Mouse (Mus musculus) CH12.LX (cell line): ENCODE data around the gene Creld2. TPM values are rescaled to one million over a fixed set of nuclear protein-coding genes. Genes with fewer than 3 reads are reported as not detected.
A peak's percentile ranks its signal among the peaks of the same experiment; 100 is the strongest.

ENCODE experiments used
- DNase-seq: peaks from one replicate; pipeline ENCODE4 v3.0.0-alpha.2; 2013; ENCODE audit errors: extremely low read depth
- H3K27ac ChIP-seq: 2 replicates; pipeline ENCODE4 v1.5.1; 2012; ENCODE audit warnings: low read depth, mild to moderate bottlenecking, control low read depth, moderate library complexity; ENCODE audit not compliant: insufficient read depth
- H3K27me3 ChIP-seq: replicated peaks from 2 replicates; pipeline ENCODE3; 2012; ENCODE audit warnings: inconsistent platforms
- H3K36me3 ChIP-seq, 2 experiments: replicated peaks in 1 of 2; 2 replicates each; pipeline versions ENCODE3 to v1.6.1; 2012; ENCODE audit warnings: inconsistent platforms in 1 of 2, low read length in 1 of 2, mild to moderate bottlenecking in 1 of 2, mixed read lengths in 1 of 2, moderate library complexity in 1 of 2; ENCODE audit not compliant: control insufficient read depth in 1 of 2, insufficient read depth in 1 of 2
- H3K4me1 ChIP-seq, 2 experiments: 2 replicates each; pipeline ENCODE4 v1.6.1; 2012; ENCODE audit warnings: inconsistent platforms in 1 of 2, moderate library complexity in 1 of 2; ENCODE audit not compliant: insufficient read depth in 2 of 2, control insufficient read depth in 1 of 2
- H3K4me2 ChIP-seq: 2 replicates; pipeline ENCODE4 v1.6.1; 2012; ENCODE audit warnings: low read depth, mild to moderate bottlenecking, control low read depth; ENCODE audit not compliant: poor library complexity, insufficient read depth, severe bottlenecking
- H3K4me3 ChIP-seq, 3 experiments: fragments of 150-350 bp in 1 of 3; sonication (generic) in 1 of 3; replicated peaks in 1 of 3; 2 replicates each; pipeline versions ENCODE3 to v1.5.1; 2011 to 2012; ENCODE audit warnings: low read depth in 2 of 3, low read length in 2 of 3, mild to moderate bottlenecking in 2 of 3, moderate library complexity in 2 of 3, control low read depth in 1 of 3, improper control_type of control experiment in 1 of 3, inconsistent platforms in 1 of 3, mixed read lengths in 1 of 3; ENCODE audit not compliant: poor library complexity in 1 of 3
- H3K79me2 ChIP-seq: replicated peaks from 2 replicates; pipeline ENCODE4 v1.6.1; 2012; ENCODE audit warnings: mild to moderate bottlenecking, moderate library complexity; ENCODE audit not compliant: control insufficient read depth, poor library complexity, insufficient read depth, severe bottlenecking; ENCODE audit errors: extremely low read depth
- H3K9ac ChIP-seq: 2 replicates; pipeline ENCODE4 v1.6.1; 2012; ENCODE audit warnings: low read depth, mild to moderate bottlenecking, control low read depth, moderate library complexity; ENCODE audit not compliant: insufficient read depth
- H3K9me3 ChIP-seq: replicated peaks from 2 replicates; pipeline ENCODE3; 2012; ENCODE audit warnings: low read length, inconsistent platforms, mixed read lengths
- BHLHE40 ChIP-seq: IDR thresholded peaks from 2 replicates; pipeline ENCODE4 v1.6.1; 2011; ENCODE audit warnings: mild to moderate bottlenecking, low read depth, low read length, improper control_type of control experiment
- CHD2 ChIP-seq: IDR thresholded peaks from 2 replicates; pipeline ENCODE4 v1.6.1; 2011; ENCODE audit warnings: low read length, improper control_type of control experiment
- CTCF ChIP-seq, 2 experiments: IDR thresholded peaks in 1 of 2; conservative IDR thresholded peaks in 1 of 2; 2 replicates each; pipeline ENCODE4 v1.5.1; 2011 to 2012; ENCODE audit warnings: low read depth in 2 of 2, low read length in 2 of 2, improper control_type of control experiment in 1 of 2, inconsistent platforms in 1 of 2, mild to moderate bottlenecking in 1 of 2, moderate library complexity in 1 of 2
- E2F4 ChIP-seq: IDR thresholded peaks from 2 replicates; pipeline ENCODE4 v1.6.1; 2011; ENCODE audit warnings: low read depth, low read length, improper control_type of control experiment; ENCODE audit not compliant: insufficient replicate concordance
- ELF1 ChIP-seq: IDR thresholded peaks from 2 replicates; pipeline ENCODE4 v1.6.1; 2014; ENCODE audit warnings: low read depth, mild to moderate bottlenecking, inconsistent platforms, low read length, improper control_type of control experiment
- EP300 ChIP-seq: IDR thresholded peaks from 2 replicates; pipeline ENCODE4 v1.6.1; 2011; ENCODE audit warnings: low read length, improper control_type of control experiment
- ETS1 ChIP-seq: conservative IDR thresholded peaks from 2 replicates; pipeline ENCODE4 v1.6.1; 2012; ENCODE audit warnings: low read depth, mild to moderate bottlenecking, inconsistent platforms, low read length, improper control_type of control experiment, moderate library complexity
- GABPA ChIP-seq: IDR thresholded peaks from 2 replicates; pipeline ENCODE4 v1.6.1; 2012; ENCODE audit warnings: low read depth, low read length, improper control_type of control experiment, inconsistent platforms; ENCODE audit not compliant: insufficient replicate concordance
- HCFC1 ChIP-seq: IDR thresholded peaks from 2 replicates; pipeline ENCODE4 v1.6.1; 2012; ENCODE audit warnings: low read depth, mild to moderate bottlenecking, inconsistent platforms, low read length, improper control_type of control experiment
- IRF4 ChIP-seq: IDR thresholded peaks from 2 replicates; pipeline ENCODE4 v1.6.1; 2014; ENCODE audit warnings: low read depth, mild to moderate bottlenecking, inconsistent platforms, low read length, improper control_type of control experiment
- JUN ChIP-seq: IDR thresholded peaks from 2 replicates; pipeline ENCODE4 v1.6.1; 2011; ENCODE audit warnings: low read depth, mild to moderate bottlenecking, low read length, improper control_type of control experiment, moderate library complexity; ENCODE audit not compliant: insufficient read depth
- JUND ChIP-seq: conservative IDR thresholded peaks from 2 replicates; pipeline ENCODE4 v1.6.1; 2011; ENCODE audit warnings: low read depth, low read length, improper control_type of control experiment
- KAT2A ChIP-seq: IDR thresholded peaks from 2 replicates; pipeline ENCODE4 v1.6.1; 2012; ENCODE audit warnings: low read length, improper control_type of control experiment, inconsistent platforms; ENCODE audit not compliant: insufficient replicate concordance
- MAFK ChIP-seq: IDR thresholded peaks from 2 replicates; pipeline ENCODE4 v1.6.1; 2011; ENCODE audit warnings: low read length, improper control_type of control experiment; ENCODE audit not compliant: insufficient replicate concordance
- MAX ChIP-seq: IDR thresholded peaks from 2 replicates; pipeline ENCODE4 v1.6.1; 2011; ENCODE audit warnings: low read length, improper control_type of control experiment
- MAZ ChIP-seq: IDR thresholded peaks from 2 replicates; pipeline ENCODE4 v1.6.1; 2012; ENCODE audit warnings: low read depth, mild to moderate bottlenecking, inconsistent platforms, low read length, improper control_type of control experiment, moderate library complexity
- MEF2A ChIP-seq: IDR thresholded peaks from 2 replicates; pipeline ENCODE4 v1.6.1; 2014; ENCODE audit warnings: low read depth, mild to moderate bottlenecking, inconsistent platforms, low read length, improper control_type of control experiment, borderline replicate concordance
- MXI1 ChIP-seq: IDR thresholded peaks from 2 replicates; pipeline ENCODE4 v1.6.1; 2011; ENCODE audit warnings: mild to moderate bottlenecking, low read depth, low read length, improper control_type of control experiment
- MYC ChIP-seq: IDR thresholded peaks from 2 replicates; pipeline ENCODE4 v1.6.1; 2011; ENCODE audit warnings: low read depth, mild to moderate bottlenecking, improper control_type of control experiment, low read length
- NELFE ChIP-seq: IDR thresholded peaks from 2 replicates; pipeline ENCODE4 v1.6.1; 2011; ENCODE audit warnings: low read depth, low read length, improper control_type of control experiment
- NRF1 ChIP-seq: IDR thresholded peaks from 2 replicates; pipeline ENCODE4 v1.6.1; 2014; ENCODE audit warnings: low read depth, mild to moderate bottlenecking, inconsistent platforms, low read length, improper control_type of control experiment, moderate library complexity
- PAX5 ChIP-seq: IDR thresholded peaks from 2 replicates; pipeline ENCODE4 v1.6.1; 2012; ENCODE audit warnings: low read length, inconsistent platforms, mixed read lengths
- POLR2A ChIP-seq: IDR thresholded peaks from 2 replicates; pipeline ENCODE4 v1.6.1; 2011; ENCODE audit warnings: low read depth, mild to moderate bottlenecking, improper control_type of control experiment, low read length
- POLR2AphosphoS2 ChIP-seq: IDR thresholded peaks from 2 replicates; pipeline ENCODE4 v1.6.1; 2011; ENCODE audit warnings: low read depth, low read length, improper control_type of control experiment
- RAD21 ChIP-seq: IDR thresholded peaks from 2 replicates; pipeline ENCODE4 v1.6.1; 2011; ENCODE audit warnings: low read depth, mild to moderate bottlenecking, low read length, improper control_type of control experiment, moderate library complexity
- RCOR1 ChIP-seq: conservative IDR thresholded peaks from 2 replicates; pipeline ENCODE4 v1.6.1; 2012; ENCODE audit warnings: low read depth, mild to moderate bottlenecking, inconsistent platforms, low read length, improper control_type of control experiment
- SIN3A ChIP-seq: IDR thresholded peaks from 2 replicates; pipeline ENCODE4 v1.6.1; 2012; ENCODE audit warnings: low read length, improper control_type of control experiment, inconsistent platforms
- TBP ChIP-seq: conservative IDR thresholded peaks from 2 replicates; pipeline ENCODE4 v1.6.1; 2011; ENCODE audit warnings: low read depth, low read length, improper control_type of control experiment
- TCF12 ChIP-seq: IDR thresholded peaks from 2 replicates; pipeline ENCODE4 v1.6.1; 2014; ENCODE audit warnings: low read depth, mild to moderate bottlenecking, inconsistent platforms, low read length, improper control_type of control experiment
- UBTF ChIP-seq: IDR thresholded peaks from 2 replicates; pipeline ENCODE4 v1.6.1; 2012; ENCODE audit warnings: low read depth, mild to moderate bottlenecking, inconsistent platforms, low read length, improper control_type of control experiment, moderate library complexity
- USF1 ChIP-seq: IDR thresholded peaks from 2 replicates; pipeline ENCODE4 v1.6.1; 2014; ENCODE audit warnings: low read depth, mild to moderate bottlenecking, inconsistent platforms, low read length, improper control_type of control experiment
- USF2 ChIP-seq: conservative IDR thresholded peaks from 2 replicates; pipeline ENCODE4 v1.6.1; 2011; ENCODE audit warnings: low read depth, low read length, improper control_type of control experiment
- ZC3H11A ChIP-seq: IDR thresholded peaks from 2 replicates; pipeline ENCODE4 v1.6.1; 2012; ENCODE audit warnings: low read depth, mild to moderate bottlenecking, inconsistent platforms, low read length, improper control_type of control experiment
- ZKSCAN1 ChIP-seq: IDR thresholded peaks from 2 replicates; pipeline ENCODE4 v1.6.1; 2012; ENCODE audit warnings: low read depth, inconsistent platforms, low read length, improper control_type of control experiment, borderline replicate concordance
- ZMIZ1 ChIP-seq: IDR thresholded peaks from 2 replicates; pipeline ENCODE4 v1.6.1; 2012; ENCODE audit warnings: low read depth, mild to moderate bottlenecking, inconsistent platforms, low read length, improper control_type of control experiment
- ZNF384 ChIP-seq: IDR thresholded peaks from 2 replicates; pipeline ENCODE4 v1.6.1; 2012; ENCODE audit warnings: low read depth, low read length, improper control_type of control experiment, inconsistent platforms
- dilution Hi-C: fragments of 300-500 bp; cut with MboI; formaldehyde crosslinking; loops from 2 replicates; pipeline ENCODE4 v1.14.3; 2020; ENCODE audit warnings: low sequenced_read_pairs; ENCODE audit not compliant: extremely low pct_unique_long_range_greater_than_20kb, extremely low pct_ligation_motif_present
- in situ Hi-C: fragments of 300-500 bp; cut with MboI; formaldehyde crosslinking; loops from 3 replicates; pipeline ENCODE4 v1.14.3; 2019; ENCODE audit warnings: low sequenced_read_pairs, low pct_ligation_motif_present, low pct_unique_long_range_greater_than_20kb, mixed read lengths
- polyA plus RNA-seq: library from polyadenylated mRNA; unstranded; fragments of >175 nt; gene quantifications from 2 replicates; pipeline ENCODE4 v1.2.1, GENCODE M21; 2012; ENCODE audit warnings: low read depth; ENCODE audit not compliant: insufficient read length
- total RNA-seq, 2 experiments: library from RNA; depleted of rRNA; stranded (reverse); fragments of 300-350 nt in 1 of 2; fragments of >200 nt in 1 of 2; gene quantifications; 2 replicates each; pipeline ENCODE4 v1.2.3; 2012 to 2014

The Creld2 gene
- total and polyA plus RNA-seq, 3 experiments, result 63.6 to 93.8 (median 85.0) TPM

DNA sequence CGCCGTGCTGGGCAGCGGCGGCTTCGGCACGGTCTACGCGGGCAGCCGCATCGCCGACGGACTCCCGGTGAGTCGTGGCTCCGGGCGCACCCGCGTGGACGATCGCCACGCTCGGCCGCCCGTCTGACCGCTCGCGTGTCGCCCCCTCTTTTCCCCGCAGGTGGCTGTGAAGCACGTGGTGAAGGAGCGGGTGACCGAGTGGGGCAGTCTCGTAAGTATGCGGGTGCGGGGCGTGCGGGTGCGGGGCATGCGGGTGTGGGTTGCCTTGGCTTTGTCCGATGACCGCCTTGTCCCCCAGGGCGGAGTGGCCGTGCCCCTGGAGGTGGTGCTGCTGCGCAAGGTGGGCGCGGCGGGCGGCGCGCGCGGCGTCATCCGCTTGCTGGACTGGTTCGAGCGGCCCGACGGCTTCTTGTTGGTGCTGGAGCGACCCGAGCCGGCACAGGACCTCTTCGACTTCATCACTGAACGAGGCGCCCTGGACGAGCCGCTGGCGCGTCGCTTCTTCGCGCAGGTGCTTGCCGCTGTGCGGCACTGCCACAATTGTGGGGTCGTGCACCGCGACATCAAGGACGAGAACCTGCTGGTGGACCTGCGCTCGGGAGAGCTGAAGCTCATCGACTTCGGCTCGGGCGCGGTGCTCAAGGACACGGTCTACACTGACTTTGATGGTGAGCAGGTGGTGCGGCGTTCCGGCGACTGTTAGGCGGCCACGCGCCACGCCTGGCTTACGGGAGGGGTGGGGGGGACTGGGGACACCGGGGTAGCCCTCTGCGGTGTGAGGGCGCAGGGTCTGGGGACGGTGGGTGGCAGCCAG lies 43.6 kb downstream of the Creld2 start:
- dilution Hi-C loops (no loop called here), in situ Hi-C loops (no loop called here)
- H3K27me3 ChIP-seq, result peaks cover 31% of the 10 kb centered on the region
- peaks cover 2% of the 10 kb centered on the region for H3K9me3 ChIP-seq
- peaks cover 6 to 31% of the 10 kb centered on the region in 2 experiments for H3K36me3 ChIP-seq
- peak overlapping the region; percentile 13; the same call in 1 of the 2 replicates for H3K27ac ChIP-seq
- H3K9ac ChIP-seq, result peak overlapping the region; percentile 64
- 0 out of 2 replicates have a peak, but pooled peaks cover 3% of the 10 kb centered on the region for H3K79me2 ChIP-seq
- peak overlapping the region; percentile 73 to 91 (median 76) for H3K4me3 ChIP-seq
- DNase-seq, result peak; percentile 28
- TF ChIP-seq CHD2 (no peak), MAX (0 out of 2 replicates have a peak, but pooled peaks have one; percentile 14), JUN (no peak), NRF1 (0 out of 2 replicates have a peak, but pooled peaks have one; percentile 41), TBP (no peak), CTCF (conservative IDR thresholded peaks at IDR 0.05 in 1 of 2, IDR thresholded peaks at IDR 0.05 in 1 of 2; ENCODE audit: low read depth in 2 of 2, low read length in 2 of 2) (no peak), USF1 (no peak), MYC (no peak), E2F4 (no peak), SIN3A (no peak), TCF12 (no peak), ETS1 (no peak), RCOR1 (no peak), IRF4 (no peak), RAD21 (no peak), ZC3H11A (no peak), HCFC1 (no peak), ELF1 (no peak), BHLHE40 (no peak), NELFE (no peak), KAT2A (no peak), UBTF (peak; percentile 68; the same call in 1 of the 2 replicates), ZNF384 (no peak), MAFK (no peak), ZKSCAN1 (no peak), PAX5 (no peak), POLR2A (no peak), USF2 (no peak), MAZ (no peak), POLR2AphosphoS2 (no peak), GABPA (no peak), ZMIZ1 (no peak), EP300 (no peak), MXI1 (peak; percentile 43; the same call in 1 of the 2 replicates), JUND (no peak), MEF2A (no peak)
- H3K4me1 ChIP-seq, result peaks cover 12 to 35% of the 10 kb centered on the region in 2 experiments
- peak overlapping the region; percentile 85 for H3K4me2 ChIP-seq
